Mouse (Mus musculus) frontal cortex, postnatal 14 days (tissue): ENCODE data around the gene Chrna1.
"Not testable (repeated sequence)": the region's sequence is repeated elsewhere in the genome, so short reads cannot be mapped to it uniquely, and the experiment has no call there.

Experiments
- DNase-seq, 2 experiments: peaks; one replicate each; pipeline ENCODE4 v3.0.0; 2022; ENCODE audit warnings: low spot score in 2 of 2

The Chrna1 gene

GRCm38 (mm10) chr2:73557956-73558355 lies 22.2 kb downstream of the Chrna1 start:
- no peak for DNase-seq

DNA sequence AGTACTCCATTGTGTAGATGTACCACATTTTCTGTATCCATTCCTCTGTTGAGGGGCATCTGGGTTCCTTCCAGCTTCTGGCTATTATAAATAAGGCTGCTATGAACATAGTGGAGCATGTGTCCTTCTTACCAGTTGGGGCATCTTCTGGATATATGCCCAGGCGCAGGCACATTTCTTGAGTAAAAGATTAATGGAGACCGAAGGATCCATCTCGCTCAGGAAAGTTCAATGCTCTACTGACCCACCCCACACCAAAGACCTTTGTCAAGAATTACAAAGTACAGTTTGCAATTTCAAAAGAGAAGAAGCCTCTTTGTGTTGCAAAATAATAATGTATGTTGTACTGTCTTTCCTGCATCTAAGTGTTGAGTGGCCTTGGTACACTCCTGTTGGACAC lies 23.1 kb downstream of the Chrna1 start:
- DNase-seq: not testable (repeated sequence)

- no peak for DNase-seq
These were observed 25.7 kb downstream of the Chrna1 start for GRCm38 (mm10) chr2:73554389-73554788.

GRCm38 (mm10) chr2:73552926-73553325 lies 27.2 kb downstream of the Chrna1 start:
- no peak for DNase-seq

DNA sequence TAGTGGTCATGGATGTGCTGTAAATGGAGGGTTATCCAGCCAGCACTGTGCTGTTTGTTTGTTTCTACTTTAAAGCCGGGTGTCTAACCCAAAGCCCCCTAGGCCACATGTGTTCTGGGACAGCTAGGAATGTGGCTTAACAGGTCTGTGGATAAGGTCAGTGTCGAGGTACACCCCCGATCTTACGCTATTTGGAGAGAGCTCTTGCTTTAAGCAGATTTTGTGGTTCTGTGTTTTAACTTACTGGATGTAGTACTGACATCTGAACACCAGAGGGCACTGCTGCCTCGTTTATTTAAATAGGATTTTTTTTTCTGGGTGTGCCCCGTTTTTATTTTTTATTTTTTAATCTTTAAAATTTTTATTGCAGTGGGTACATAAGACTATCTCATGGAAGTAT lies 29.4 kb downstream of the Chrna1 start:
- DNase-seq: no peak

DNA sequence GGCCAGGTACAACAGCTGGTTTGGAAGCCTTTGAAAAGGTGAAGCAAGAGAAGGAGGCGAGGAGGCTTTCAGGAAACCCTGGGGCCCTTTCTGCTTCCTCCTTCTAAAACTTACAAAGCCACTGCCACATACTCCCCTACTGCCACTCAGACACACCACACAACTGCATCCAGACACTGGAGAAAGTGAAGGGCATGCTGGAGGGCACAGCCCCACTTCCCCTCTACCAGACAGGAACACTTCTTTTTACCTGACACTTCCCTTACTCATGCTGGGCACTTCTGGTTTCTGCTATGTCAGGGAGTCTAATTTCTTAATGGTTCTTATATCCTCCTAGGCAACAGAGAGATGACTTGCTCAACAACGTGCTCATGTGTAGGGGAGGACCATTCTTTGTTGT lies 31.6 kb downstream of the Chrna1 start:
- no peak for DNase-seq

DNA sequence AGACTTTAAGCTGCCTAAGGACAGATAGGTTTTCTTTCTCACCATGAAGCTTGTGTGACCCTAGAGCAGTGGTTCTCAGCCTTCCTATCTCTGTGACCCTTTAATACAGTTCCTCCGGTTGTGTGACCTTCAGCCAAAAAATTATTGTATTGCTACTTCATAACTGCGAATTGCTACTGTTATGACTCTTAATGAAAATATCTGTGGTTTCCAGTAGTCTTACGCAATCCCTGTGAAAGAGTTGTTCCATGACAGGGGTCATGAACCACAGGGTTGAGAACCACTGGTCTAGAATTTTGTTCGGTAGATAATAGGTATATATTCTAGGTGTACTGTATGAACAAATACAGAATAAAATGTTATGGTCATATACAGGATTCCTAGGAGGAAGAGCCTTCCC lies 32.9 kb downstream of the Chrna1 start:
- no peak for DNase-seq

DNA sequence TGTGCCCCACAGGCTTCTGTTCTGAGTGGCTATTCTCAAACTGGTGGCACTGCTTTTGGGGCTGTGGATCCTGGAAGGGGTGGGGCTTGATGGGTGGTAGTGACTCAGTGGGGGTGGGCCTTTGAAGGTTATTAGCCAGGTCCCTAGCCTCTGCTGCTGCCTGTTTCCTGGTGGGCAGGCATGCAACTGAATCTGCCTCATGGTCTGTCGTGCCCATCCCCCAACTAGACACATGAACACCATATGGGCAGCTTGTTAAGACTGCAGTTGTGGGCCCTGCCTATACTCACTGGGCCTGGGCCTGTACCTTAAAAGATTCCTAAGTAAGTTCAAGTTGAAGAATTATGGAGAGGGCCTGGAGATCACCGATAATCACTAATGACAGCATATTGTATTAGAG lies 34.6 kb downstream of the Chrna1 start:
- DNase-seq: no peak

DNA sequence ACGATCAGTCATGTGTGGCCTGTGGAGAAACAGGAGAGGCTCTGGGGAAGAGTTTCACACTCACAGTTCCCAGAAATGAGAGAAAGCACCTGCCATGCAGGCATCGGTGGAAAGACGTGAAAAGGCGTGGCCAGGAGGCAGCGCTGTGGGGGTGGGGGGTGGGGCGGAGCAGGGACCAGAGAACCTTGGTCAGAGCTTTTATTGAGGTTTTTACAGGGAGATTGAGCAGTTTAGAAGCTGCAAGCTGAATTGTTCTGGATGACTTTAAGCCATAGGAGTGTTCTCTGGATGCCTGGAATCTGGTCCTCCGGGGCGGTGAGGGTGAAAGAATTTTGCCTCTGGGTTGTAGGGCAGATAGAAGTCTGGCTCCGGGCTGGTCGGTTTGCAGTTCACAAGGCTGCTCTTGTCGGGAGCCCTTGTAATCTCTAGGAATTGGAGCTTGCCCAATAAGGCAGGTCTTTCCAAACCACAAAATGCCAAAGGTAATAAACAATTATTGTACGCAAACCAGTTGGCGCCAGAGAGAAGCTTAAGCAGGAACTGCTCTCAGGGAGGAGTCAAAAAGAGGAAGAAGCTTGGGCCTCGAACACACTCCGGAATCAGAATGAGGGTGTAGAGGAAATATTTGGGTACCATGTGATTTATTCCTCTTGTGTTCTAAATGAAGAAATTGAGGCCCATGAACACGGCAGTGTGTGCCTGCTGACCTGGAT lies 39.5 kb downstream of the Chrna1 start:
- DNase-seq: no peak

GRCm38 (mm10) chr2:73539697-73540096 lies 40.4 kb downstream of the Chrna1 start:
- no peak for DNase-seq

GRCm38 (mm10) chr2:73539141-73539540 lies 41.0 kb downstream of the Chrna1 start:
- no peak for DNase-seq

GRCm38 (mm10) chr2:73538590-73538989 lies 41.5 kb downstream of the Chrna1 start:
- DNase-seq: no peak

DNA sequence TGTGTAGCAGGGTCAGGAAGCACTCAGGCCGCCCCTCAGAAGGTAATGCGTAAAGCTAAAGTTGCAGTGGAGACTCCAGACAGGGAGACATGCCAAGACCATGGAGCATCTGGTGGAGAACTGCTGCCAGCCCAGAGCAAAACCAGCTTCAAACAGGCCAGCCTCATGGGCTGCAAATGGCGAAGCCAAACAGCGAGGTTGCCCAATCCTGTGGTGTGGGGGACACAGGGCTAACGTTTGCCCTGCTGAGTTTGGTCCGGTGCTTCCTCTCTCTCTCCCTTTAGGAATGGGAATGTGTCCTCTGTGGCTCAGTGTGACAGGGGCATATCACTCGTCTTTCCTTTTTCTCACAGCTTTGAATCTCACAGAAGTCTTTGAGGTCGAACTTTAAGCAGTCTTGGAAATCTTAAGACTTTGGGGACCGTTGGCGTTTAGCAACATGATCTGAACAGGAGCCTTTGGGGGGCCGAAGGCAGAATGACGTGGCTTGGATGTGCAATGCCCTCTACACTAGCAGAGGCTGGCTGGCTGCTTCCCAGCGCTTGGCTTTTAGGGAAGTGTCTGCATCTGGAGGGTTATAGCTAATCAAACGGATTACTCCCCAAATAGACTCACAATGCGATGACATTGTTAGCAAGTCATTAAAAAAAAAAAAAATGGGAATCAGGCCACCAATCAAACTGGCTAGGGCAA lies 43.9 kb downstream of the Chrna1 start:
- DNase-seq: no peak

- no peak for DNase-seq
These were observed 45.4 kb downstream of the Chrna1 start for GRCm38 (mm10) chr2:73534720-73535119.

DNA sequence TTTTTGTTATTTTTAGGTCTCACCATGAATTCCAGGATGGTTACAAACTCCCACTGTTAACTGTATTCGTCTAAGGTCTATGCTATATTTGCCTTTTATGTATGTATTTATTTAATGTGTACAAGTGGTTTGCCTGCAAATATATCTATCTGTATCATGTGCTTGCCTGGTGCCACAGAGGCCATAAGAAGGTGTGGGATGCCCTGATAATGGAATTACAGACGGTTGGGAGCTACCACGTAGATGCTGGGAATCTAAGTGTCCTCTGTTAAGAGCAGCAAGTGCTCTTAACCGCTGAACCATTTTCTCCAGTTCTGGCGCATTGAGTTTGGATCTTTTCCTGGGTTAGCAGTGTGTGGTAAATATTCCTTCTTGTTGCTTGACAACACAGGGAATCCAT lies 49.7 kb downstream of the Chrna1 start:
- DNase-seq: no peak

DNA sequence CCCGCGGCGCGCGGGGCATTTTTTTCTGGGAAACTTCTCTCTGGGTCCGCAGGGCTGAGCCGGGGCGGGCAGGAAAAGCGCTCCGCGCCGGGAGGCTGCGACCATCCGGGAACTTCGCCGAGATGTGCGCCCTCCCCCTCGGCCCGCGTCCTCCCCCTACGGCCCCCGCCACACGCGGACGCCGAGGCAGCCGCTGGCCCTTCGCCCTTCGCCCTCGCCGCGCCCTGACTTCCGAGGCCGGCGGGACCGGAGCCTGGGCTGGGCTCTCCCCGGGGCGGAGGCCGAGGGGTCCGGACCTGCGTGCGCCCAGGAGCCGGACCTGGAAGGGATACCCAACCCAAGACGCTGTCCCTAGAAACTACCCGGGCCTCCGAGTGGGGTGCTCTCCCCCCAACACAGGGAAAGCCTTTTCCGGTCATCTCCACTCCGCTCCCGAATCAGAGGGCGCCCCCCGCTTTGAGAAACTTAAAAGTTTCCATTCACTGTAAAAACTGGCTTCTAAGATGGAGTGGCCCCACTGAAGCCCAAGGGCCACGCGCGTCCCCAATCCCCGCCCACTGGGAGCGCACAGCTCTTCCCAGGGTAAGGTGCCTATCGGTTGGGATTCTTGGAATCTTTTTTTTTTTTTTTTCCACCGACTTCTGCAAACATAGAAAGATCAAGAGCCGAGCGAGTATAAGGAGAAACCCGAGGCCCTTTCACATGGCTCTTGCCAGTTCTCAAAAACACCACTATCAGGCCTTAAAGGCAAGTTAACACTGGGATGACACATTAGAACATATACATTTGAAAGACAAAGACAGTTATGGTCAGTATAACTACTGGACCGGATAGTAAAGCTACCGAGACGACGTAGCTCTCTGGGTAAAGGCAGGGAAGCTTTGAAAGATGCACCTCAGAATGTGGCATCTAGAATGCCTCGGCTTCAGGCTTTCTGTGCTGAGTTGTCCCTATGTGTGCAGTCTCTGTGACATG lies 50.5 kb downstream of the Chrna1 start, which contains the start of gene Wipf1:
Wipf1 (minus strand) TSS at position 379 of the 975 bp plus-strand sequence.
- DNase-seq: peak in 1 of 2 experiments; percentile 38

DNA sequence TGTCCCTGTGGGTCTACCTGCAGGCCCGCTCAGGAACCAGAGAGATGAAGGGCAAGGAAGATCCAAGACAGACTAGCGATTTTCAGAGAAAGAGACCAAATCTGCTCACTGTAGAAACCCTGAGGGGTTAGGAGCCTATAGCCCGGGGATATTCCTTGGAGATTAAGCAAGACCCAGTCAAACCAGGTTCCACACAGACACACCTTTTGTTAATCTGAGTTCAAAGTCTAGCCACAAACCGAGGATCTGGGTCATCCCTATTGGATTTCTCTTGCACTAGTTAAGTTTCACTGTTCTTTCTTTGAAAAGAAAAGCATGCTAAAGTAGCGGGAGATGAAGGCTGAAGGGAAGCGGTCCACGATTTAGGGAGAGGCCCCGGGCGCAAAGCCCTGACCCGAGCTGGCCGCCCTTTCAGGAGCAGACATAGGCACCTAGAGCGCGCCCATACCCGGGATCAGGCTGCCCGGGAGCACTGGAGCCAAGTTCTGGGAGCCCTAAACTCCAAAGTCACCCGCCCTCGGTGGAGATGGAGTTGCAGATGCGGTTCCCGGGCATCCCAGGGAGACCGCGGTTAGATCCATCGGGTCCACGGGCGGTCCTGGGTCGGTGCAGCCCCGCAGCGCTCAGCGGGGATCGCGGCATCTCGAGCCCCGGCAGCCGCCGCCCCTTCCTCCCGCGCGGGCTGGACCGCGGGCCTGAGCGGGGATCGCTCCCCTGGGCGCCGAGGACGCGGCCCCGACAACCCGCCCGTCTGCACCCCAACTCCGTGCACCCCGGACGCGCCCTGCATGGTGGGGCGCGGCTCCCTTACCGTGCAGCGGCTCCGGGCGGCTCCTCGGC lies 51.4 kb downstream of the Chrna1 start:
- DNase-seq: no peak

DNA sequence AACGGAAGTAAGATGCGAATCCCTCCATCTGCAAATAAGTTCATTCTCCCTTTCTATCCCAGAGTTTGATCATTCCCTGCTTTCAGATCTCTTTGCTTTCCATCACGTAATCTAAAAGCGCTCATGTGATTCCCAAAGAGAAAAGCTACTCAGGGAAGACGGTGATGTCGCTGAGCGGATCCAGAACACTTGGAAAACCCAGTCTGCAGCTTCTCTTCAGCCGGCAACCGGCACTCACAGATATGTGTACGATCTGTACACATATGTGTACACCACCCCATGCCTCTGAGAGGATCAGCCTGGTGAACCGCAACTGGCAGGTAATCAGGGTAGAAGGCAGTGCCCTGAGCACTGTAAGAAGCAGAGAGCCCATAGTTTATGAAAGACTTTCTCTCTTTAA lies 52.2 kb downstream of the Chrna1 start:
- DNase-seq: no peak

- DNase-seq: no peak
These were observed 53.4 kb downstream of the Chrna1 start for GRCm38 (mm10) chr2:73526691-73527090.

- no peak for DNase-seq
These were observed 57.2 kb downstream of the Chrna1 start for GRCm38 (mm10) chr2:73522891-73523290.

GRCm38 (mm10) chr2:73522336-73522735 lies 57.8 kb downstream of the Chrna1 start:
- DNase-seq: no peak
